27 mouse cellular contexts compared by ENCODE assay signal in genomic region chr14:73087746-73088145, GRCm38 (mm10). TPM values are rescaled to one million over a fixed set of nuclear protein-coding genes. Genes with fewer than 3 reads are reported as not detected.
DNase-seq lines count a peak whose midpoint lies in the region; ATAC-seq and TF ChIP-seq lines count a peak whose summit lies in the region.
"Had no signal": no experiment of that assay in that cellular context is flagged by ENCODE, and none has a peak within 500 bp of the region (broad histone marks: within the 10 kb centered on the region; RNA-seq: fewer than 3 reads in every experiment).

No protein-coding gene starts in this region.

- H3K27me3 ChIP-seq in spleen, adult 2 months (ENCODE audit: control insufficient read depth, insufficient read depth, low read length): no peaks in the 10 kb centered on the region
- no peaks in the 10 kb centered on the region for H3K27me3 ChIP-seq in megakaryocyte, embryonic 14.5 days (replicated peaks)
- no peaks in the 10 kb centered on the region for H3K27me3 ChIP-seq in kidney, embryonic 15.5 days
- H3K27me3 ChIP-seq: embryonic facial prominence, embryonic 12.5 days; heart, embryonic 12.5 days; hindbrain, embryonic 15.5 days had no signal

- 0 out of 2 replicates have a peak overlapping the region, but pooled peaks have one; percentile 3 for H3K27ac ChIP-seq in spleen, adult 2 months (ENCODE audit: insufficient read depth, low read length)
- peak overlapping the region; percentile 51; the same call in 1 of the 2 replicates for H3K27ac ChIP-seq in bone marrow, adult 2 months (ENCODE audit: control insufficient read depth, insufficient read depth, low read depth, low read length, poor library complexity)
- no peak overlapping the region for H3K27ac ChIP-seq in kidney, embryonic 15.5 days
- H3K27ac ChIP-seq: embryonic facial prominence, embryonic 12.5 days; hindbrain, embryonic 15.5 days; layer of hippocampus, adult 2 months; stomach, postnatal 0 days had no signal

- no peaks in the 10 kb centered on the region for H3K36me3 ChIP-seq in spleen, adult 2 months (ENCODE audit: control insufficient read depth, insufficient read depth, low read length)
- peaks cover 18% of the 10 kb centered on the region for H3K36me3 ChIP-seq in megakaryocyte, embryonic 14.5 days (replicated peaks; ENCODE audit: low read length)
- H3K36me3 ChIP-seq in kidney, embryonic 15.5 days: no peaks in the 10 kb centered on the region
- H3K36me3 ChIP-seq: embryonic facial prominence, embryonic 12.5 days; heart, embryonic 12.5 days; hindbrain, embryonic 15.5 days had no signal

- 14% methylated on average over 5 of the region's 5 CpGs for WGBS in spleen, adult 2 months
- 10% methylated on average over 5 of the region's 5 CpGs for WGBS in bone marrow, adult 2 months
- 85% methylated on average over 5 of the region's 5 CpGs for WGBS in kidney, embryonic 15.5 days

- no peak for DNase-seq in spleen, adult 2 months (ENCODE audit: low read depth in 1 of 2, low spot score in 2 of 2)
- no peak for DNase-seq in spleen, postnatal 14 days (ENCODE audit: low spot score in 2 of 2)
- peak; percentile 43 for DNase-seq in thymus, postnatal 4 days
- DNase-seq in adrenal gland, postnatal 10 days: no peak
- DNase-seq in yolk sac, embryonic 10.5 days (ENCODE audit: low spot score): no peak
- DNase-seq: B cell, adult 2 months; cerebellum, adult 8-10 months; gastrocnemius, postnatal 25 days; kidney, adult 18-20 months; kidney, postnatal 14 days; left cerebral cortex, postnatal 4 days; liver; lung, adult 18-20 months; lung, postnatal 14 days had no signal

- H3K4me2 ChIP-seq in kidney, embryonic 15.5 days: no peak overlapping the region
- H3K4me2 ChIP-seq: embryonic facial prominence, embryonic 12.5 days; heart, embryonic 12.5 days; hindbrain, embryonic 15.5 days had no signal

- H3K9ac ChIP-seq in kidney, embryonic 15.5 days: no peak overlapping the region
- H3K9ac ChIP-seq: embryonic facial prominence, embryonic 12.5 days; heart, embryonic 12.5 days; hindbrain, embryonic 15.5 days had no signal

- no peak for TF ChIP-seq CTCF in spleen, adult 2 months (IDR thresholded peaks at IDR 0.05; ENCODE audit: extremely low read depth, insufficient read depth, insufficient read length, insufficient replicate concordance)
- no peak for TF ChIP-seq CTCF in bone marrow, adult 2 months (IDR thresholded peaks at IDR 0.05; ENCODE audit: control insufficient read depth, insufficient read depth, low read length)

- no peak for ATAC-seq in kidney, embryonic 15.5 days (replicated peaks; ENCODE audit: low FRiP score)
- ATAC-seq: forebrain, embryonic 14.5 days; midbrain, embryonic 16.5 days; Patski had no signal

- H3K9me3 ChIP-seq in megakaryocyte, embryonic 14.5 days: peaks cover 15% of the 10 kb centered on the region
- no peaks in the 10 kb centered on the region for H3K9me3 ChIP-seq in kidney, embryonic 15.5 days (replicated peaks)
- H3K9me3 ChIP-seq: embryonic facial prominence, embryonic 12.5 days; heart, embryonic 12.5 days; hindbrain, embryonic 15.5 days had no signal

- no peak overlapping the region for H3K4me3 ChIP-seq in spleen, adult 2 months (ENCODE audit: extremely low read depth, insufficient read depth, insufficient read length)
- no peak overlapping the region for H3K4me3 ChIP-seq in bone marrow, adult 2 months (replicated peaks; ENCODE audit: control insufficient read depth, low read depth, low read length)
- peak overlapping the region; percentile 62 for H3K4me3 ChIP-seq in megakaryocyte, embryonic 14.5 days (replicated peaks)
- H3K4me3 ChIP-seq in kidney, embryonic 15.5 days (replicated peaks): no peak overlapping the region
- H3K4me3 ChIP-seq: embryonic facial prominence, embryonic 12.5 days; erythroblast, embryonic 14.5 days; heart, embryonic 12.5 days; hindbrain, embryonic 15.5 days; layer of hippocampus, adult 2 months had no signal

- no peaks in the 10 kb centered on the region for H3K4me1 ChIP-seq in spleen, adult 2 months (ENCODE audit: control insufficient read depth, insufficient read depth, insufficient read length)
- peaks cover 3% of the 10 kb centered on the region for H3K4me1 ChIP-seq in bone marrow, adult 2 months (ENCODE audit: control insufficient read depth, insufficient read depth, low read length)
- H3K4me1 ChIP-seq in megakaryocyte, embryonic 14.5 days: peaks cover 58% of the 10 kb centered on the region
- no peaks in the 10 kb centered on the region for H3K4me1 ChIP-seq in kidney, embryonic 15.5 days
- H3K4me1 ChIP-seq: embryonic facial prominence, embryonic 12.5 days; heart, embryonic 12.5 days; hindbrain, embryonic 15.5 days had no signal

- no peak for TF ChIP-seq POLR2A in spleen, adult 2 months (IDR thresholded peaks at IDR 0.05; ENCODE audit: low read depth, low read length)
- TF ChIP-seq POLR2A in bone marrow, adult 2 months (IDR thresholded peaks at IDR 0.05; ENCODE audit: borderline replicate concordance, control insufficient read depth, low read depth, low read length): no peak

RNA-seq across cellular contexts. Expression of gene Rcbtb2, which starts 35.1 kb away (rescaled TPM):
- polyA plus RNA-seq in spleen, adult 2 months (2012; rRNA removed): 14.4 and 17.5 TPM in 2 replicates
- polyA plus RNA-seq in bone marrow, adult 2 months (2011; ENCODE audit: insufficient read depth, insufficient read length, low replicate concordance, missing spikeins): 11.1 and 18.3 TPM in 2 replicates
- polyA plus RNA-seq in megakaryocyte, embryonic 14.5 days (2012; ENCODE audit: insufficient read depth, low replicate concordance): 12.2 and 27.1 TPM in 2 replicates
- total RNA-seq in adrenal gland, postnatal 10 days (2021): 10 to 100 TPM; 49.9 to 64.4 TPM
- polyA plus RNA-seq in kidney, embryonic 15.5 days (2015; fragmentation: Nextera tagmentation; extraction: Ambion mirVana): 128 and 131 TPM in 2 replicates

RNA-seq across cellular contexts. Expression of gene Cysltr2, which starts 38.8 kb away (rescaled TPM):
- polyA plus RNA-seq in spleen, adult 2 months (2012; rRNA removed): 3.8 and 3.9 TPM in 2 replicates
- 40.4 and 62.2 TPM in 2 replicates for polyA plus RNA-seq in bone marrow, adult 2 months (2011; ENCODE audit: insufficient read depth, insufficient read length, low replicate concordance, missing spikeins)
- polyA plus RNA-seq in megakaryocyte, embryonic 14.5 days (2012; ENCODE audit: insufficient read depth, low replicate concordance): 23.0 and 25.2 TPM in 2 replicates
- total RNA-seq in adrenal gland, postnatal 10 days (2021): 1 to 10 TPM in 1 of 2 experiments, under 1 TPM in 1; 0.81 to 1.4 TPM
- polyA plus RNA-seq in kidney, embryonic 15.5 days (2015; fragmentation: Nextera tagmentation; extraction: Ambion mirVana): 0.17 and 0.64 TPM in 2 replicates
- total RNA-seq: gastrocnemius, postnatal 25 days; heart, postnatal 25 days had no signal
- polyA plus RNA-seq: embryonic facial prominence, embryonic 12.5 days; erythroblast, embryonic 14.5 days; heart, embryonic 12.5 days; midbrain, embryonic 16.5 days; Patski had no signal
